Mouse (Mus musculus): ENCODE data around the gene Fa2h. TPM values are rescaled to one million over a fixed set of nuclear protein-coding genes. Genes with fewer than 3 reads are reported as not detected.
"Not testable (repeated sequence)": the region's sequence is repeated elsewhere in the genome, so short reads cannot be mapped to it uniquely, and the experiment has no call there.

Fa2h gene
- total RNA-seq, 2 experiments from 2014 or later = 0.10 to 0.48 TPM

DNA sequence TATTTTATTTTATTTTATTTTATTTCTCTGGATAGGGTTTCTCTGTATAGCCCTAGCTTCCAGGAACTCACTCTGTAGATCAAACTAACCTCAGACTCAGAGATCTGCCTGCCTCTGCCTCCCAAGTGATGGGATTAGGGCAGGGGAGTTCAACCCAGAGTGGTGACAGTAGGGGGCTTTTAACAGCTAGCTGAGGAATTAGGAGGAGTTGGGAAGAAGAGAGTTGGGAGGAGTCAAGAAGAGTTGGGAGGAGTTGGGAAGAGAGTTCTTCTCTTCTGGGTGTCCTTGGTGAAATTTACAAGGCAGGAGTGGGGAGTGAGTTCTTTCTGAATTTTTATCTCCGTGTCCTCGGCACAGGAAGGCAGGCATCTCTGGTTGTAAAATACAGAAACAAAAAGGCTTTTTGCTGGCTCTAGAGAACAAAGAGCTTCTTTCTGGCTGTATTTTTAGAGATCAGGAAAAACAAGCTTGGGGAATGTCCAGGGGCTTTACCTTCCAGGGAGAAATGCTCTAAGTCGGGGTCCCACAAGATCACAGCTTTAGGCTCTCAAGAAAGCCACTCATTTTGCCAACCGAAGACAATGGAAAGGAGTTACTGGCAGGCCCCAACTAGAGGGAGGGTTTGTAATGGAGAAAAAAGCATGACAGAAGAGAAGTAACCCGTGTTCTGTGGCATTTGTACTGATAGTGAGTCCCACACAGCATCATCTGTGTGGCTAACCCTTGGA is 90.4 kb downstream of the Fa2h start:
- not testable (repeated sequence) for DNase-seq
- intact Hi-C loops (cut with DNase I) = loop anchor here (5.0 kb wide), 1 partner anchor 34 kb away; the partner anchor contains the start of gene Mlkl

DNA sequence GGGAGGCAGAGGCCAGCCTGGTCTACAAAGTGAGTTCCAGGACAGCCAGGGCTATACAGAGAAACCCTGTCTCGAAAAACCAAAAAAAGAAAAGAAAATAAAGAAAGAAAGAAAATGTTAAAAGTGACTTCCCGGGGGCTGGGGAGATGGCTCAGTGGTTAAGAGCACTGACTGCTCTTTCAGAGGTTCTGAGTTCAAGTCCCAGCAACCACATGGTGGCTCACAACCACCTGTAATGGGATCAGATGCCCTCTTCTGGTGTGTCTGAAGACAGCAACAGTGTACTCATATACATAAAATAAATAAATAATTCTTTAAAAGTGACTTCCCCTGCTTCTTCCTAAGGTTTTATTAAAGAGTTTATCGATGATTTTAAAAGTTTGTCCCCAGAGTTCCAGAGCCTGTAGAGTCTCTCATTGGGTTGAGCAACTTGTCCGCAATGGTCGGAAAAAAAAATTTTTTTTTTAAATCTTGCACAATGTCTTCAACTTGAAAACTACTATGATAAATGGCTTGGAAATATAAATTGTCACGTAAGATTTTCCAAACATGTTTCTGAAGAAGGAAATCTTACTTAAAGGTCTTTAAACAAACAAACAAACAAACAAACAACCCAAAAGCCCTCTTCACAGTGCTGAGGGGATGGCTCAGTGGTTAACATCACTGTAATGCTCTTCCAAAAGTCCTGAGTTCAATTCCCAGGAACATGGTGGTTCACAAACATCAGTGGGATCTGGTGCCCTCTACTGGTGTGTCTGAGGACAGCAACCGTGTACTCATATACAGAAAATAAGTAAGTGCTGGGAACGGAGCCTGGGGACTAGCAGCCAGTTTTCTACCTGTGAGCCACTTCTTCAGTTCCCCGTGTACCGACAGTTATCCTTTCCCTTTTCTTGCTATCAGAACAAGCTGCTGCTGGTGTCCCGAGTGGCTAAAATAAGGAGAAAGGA is 92.8 kb downstream of the Fa2h start:
- no peak for DNase-seq

DNA sequence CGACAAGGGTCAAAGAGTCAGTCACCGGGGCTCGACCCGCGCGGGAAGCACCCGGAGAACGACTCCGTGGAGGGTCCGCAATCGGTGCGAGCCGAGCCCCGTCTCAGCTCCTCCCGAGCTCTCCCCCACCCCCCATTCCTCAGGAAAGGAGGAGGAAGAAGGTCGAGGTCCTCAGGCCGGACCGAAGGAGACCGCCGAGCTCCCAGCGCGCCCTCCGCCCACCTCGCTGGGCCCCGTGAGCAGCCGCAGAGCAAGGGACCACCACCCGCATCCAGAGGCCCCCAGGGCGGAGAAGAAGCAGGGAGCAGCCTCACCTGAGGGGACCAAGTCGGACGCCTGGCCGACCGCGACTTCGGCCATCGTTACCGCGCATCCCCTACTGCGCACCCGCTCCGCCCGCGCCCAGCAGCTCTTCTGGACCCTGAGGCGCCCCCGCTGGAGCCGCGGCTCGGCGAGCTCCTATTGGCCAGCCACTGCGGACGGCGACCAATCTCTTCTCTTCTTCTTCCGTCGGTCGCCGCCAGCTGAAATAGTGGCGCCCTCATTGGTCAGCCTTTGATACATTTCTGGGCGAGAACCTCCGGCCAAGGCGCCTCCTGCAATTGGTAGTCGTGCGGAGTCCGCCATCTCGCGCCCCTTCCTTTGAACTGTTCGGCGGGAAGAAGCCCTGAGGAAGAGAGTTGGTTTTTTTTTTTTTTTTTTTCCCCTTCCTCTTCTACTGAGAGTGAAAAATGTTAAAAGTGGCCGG is 93.6 kb downstream of the Fa2h start, which contains the start of gene Rfwd3:
Gene Rfwd3, minus strand, starts transcription at position 402 of the 748 bp plus-strand sequence.
- intact Hi-C loops (cut with DNase I) = loop anchor here (5.0 kb wide), 2 partner anchors 37 to 38 kb away; partner anchors contain the start of gene Mlkl
- peak; percentile 95 to 96 for DNase-seq

More for the DNA sequence above, 92.8 kb downstream of the Fa2h start:
- intact Hi-C loops (cut with DNase I) = loop anchor here (5.0 kb wide), 1 partner anchor 36 kb away; the partner anchor contains the start of gene Mlkl

DNA sequence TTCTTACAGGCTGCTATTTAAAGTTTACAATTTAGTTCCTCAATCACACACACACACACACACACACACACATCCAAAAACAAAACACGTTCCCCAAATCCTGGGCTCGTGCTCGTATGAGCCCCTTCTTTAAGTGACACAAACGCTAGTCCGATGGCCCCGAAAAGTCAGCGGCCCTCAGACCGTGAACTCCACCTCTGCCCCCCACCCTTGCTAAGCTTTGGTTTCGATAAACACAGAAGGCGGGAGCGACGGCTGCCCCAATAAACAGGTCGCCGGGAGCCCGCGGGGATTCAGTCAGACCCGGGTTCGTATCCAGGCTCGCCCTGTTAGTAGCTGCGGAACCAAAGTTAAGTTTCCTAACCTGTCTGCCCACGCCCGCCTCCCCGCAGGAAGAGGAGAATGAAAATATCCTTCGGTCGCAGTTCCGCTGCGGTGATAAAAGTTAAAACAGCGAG is 94.2 kb downstream of the Fa2h start:
- peak; percentile 53 to 61 for DNase-seq
- intact Hi-C loops (cut with DNase I) = loop anchor here (5.0 kb wide), 1 partner anchor 37 kb away; no protein-coding TSS in a partner anchor

- DNase-seq = no peak
- intact Hi-C loops (cut with DNase I) = loop anchor here (5.0 kb wide), 1 partner anchor 36 kb away; no protein-coding TSS in a partner anchor
Measured at GRCm38 (mm10) chr8:111298011-111298410, 95.6 kb downstream of the Fa2h start.

Other genes with a start within 250 kb of the Fa2h start
- gene Glg1, start 134.6 kb downstream of the Fa2h start, total RNA-seq (2021) = 100 to 1,000 TPM; 108 to 109 TPM
- gene Rfwd3, start 93.6 kb downstream of the Fa2h start, total RNA-seq (2021) = 10 to 100 TPM; 17.9 to 19.8 TPM
- 1 to 10 TPM; 3.1 to 3.5 TPM for gene Mlkl, start 55.6 kb downstream of the Fa2h start, total RNA-seq (2021)
- 10 to 100 TPM in 1 of 2 experiments, 1 to 10 TPM in 1; 7.8 to 10.3 TPM for gene Wdr59, start 128.3 kb upstream of the Fa2h start, total RNA-seq (2021)
- 10 to 100 TPM; 62.6 to 72.6 TPM for gene Znrf1, start 142.3 kb upstream of the Fa2h start, total RNA-seq (2021)
- 10 to 100 TPM; 11.7 to 12.4 TPM for gene Ldhd, start 236.6 kb upstream of the Fa2h start, total RNA-seq (2021)
- 1 to 10 TPM; 6.9 to 8.2 TPM for gene Zfp1, start 249.6 kb upstream of the Fa2h start, total RNA-seq (2021)